29 mouse cellular contexts compared by ENCODE assay signal in genomic region chr9:21588350-21588749, GRCm38 (mm10). TPM values are rescaled to one million over a fixed set of nuclear protein-coding genes. Genes with fewer than 3 reads are reported as not detected.
DNase-seq lines count a peak whose midpoint lies in the region; ATAC-seq and TF ChIP-seq lines count a peak whose summit lies in the region.
"Had no signal": no experiment of that assay in that cellular context is flagged by ENCODE, and none has a peak within 500 bp of the region (broad histone marks: within the 10 kb centered on the region; RNA-seq: fewer than 3 reads in every experiment).

No protein-coding gene starts in this region.

- H3K4me3 ChIP-seq in gastrocnemius, adult 2 months: no peak overlapping the region
- no peak overlapping the region for H3K4me3 ChIP-seq in neural tube, embryonic 13.5 days
- no peak overlapping the region for H3K4me3 ChIP-seq in neural tube, embryonic 15.5 days (replicated peaks)
- H3K4me3 ChIP-seq in myocyte: no peak overlapping the region
- H3K4me3 ChIP-seq: embryonic facial prominence, embryonic 10.5 days; embryonic facial prominence, embryonic 13.5 days; erythroblast, embryonic 14.5 days; forebrain, embryonic 12.5 days; forebrain, embryonic 15.5 days; heart, embryonic 12.5 days; heart, embryonic 15.5 days; hindbrain, embryonic 10.5 days; hindbrain, embryonic 13.5 days had no signal

- H3K79me2 ChIP-seq in myocyte (ENCODE audit: control insufficient read depth, insufficient read depth): peaks cover under 1% of the 10 kb centered on the region

- no peaks in the 10 kb centered on the region for H3K27me3 ChIP-seq in neural tube, embryonic 13.5 days
- no peaks in the 10 kb centered on the region for H3K27me3 ChIP-seq in neural tube, embryonic 15.5 days (replicated peaks)
- no peaks in the 10 kb centered on the region for H3K27me3 ChIP-seq in myocyte (ENCODE audit: control insufficient read depth, insufficient read depth, insufficient read length)
- H3K27me3 ChIP-seq: embryonic facial prominence, embryonic 13.5 days; forebrain, embryonic 12.5 days; forebrain, embryonic 15.5 days; heart, embryonic 12.5 days; heart, embryonic 15.5 days; hindbrain, embryonic 13.5 days had no signal

- intact Hi-C loops in gastrocnemius, adult 2 months (cut with DNase I): no loop called here
- intact Hi-C loops in gastrocnemius, postnatal 14 days (cut with DNase I; ENCODE audit: low total_unique reads): loop anchor here (5.0 kb wide), 1 partner anchor 41 kb away; the partner anchor contains the start of gene Carm1

- H3K9me3 ChIP-seq in neural tube, embryonic 13.5 days: no peaks in the 10 kb centered on the region
- H3K9me3 ChIP-seq in neural tube, embryonic 15.5 days (replicated peaks): no peaks in the 10 kb centered on the region
- H3K9me3 ChIP-seq: embryonic facial prominence, embryonic 10.5 days; embryonic facial prominence, embryonic 13.5 days; forebrain, embryonic 12.5 days; forebrain, embryonic 15.5 days; heart, embryonic 12.5 days; heart, embryonic 15.5 days; hindbrain, embryonic 10.5 days; hindbrain, embryonic 13.5 days had no signal

- ATAC-seq in neural tube, embryonic 13.5 days (ENCODE audit: low read depth): no peak
- ATAC-seq in neural tube, embryonic 15.5 days (ENCODE audit: low FRiP score): no peak
- ATAC-seq: forebrain, embryonic 15.5 days; hindbrain, embryonic 16.5 days had no signal

- TF ChIP-seq POLR2A in myocyte (IDR thresholded peaks at IDR 0.05; ENCODE audit: insufficient read length, low read depth): no peak

- 0 out of 2 replicates have a peak overlapping the region, but pooled peaks have one; percentile 3 for H3K9ac ChIP-seq in neural tube, embryonic 13.5 days
- no peak overlapping the region for H3K9ac ChIP-seq in neural tube, embryonic 15.5 days (replicated peaks)
- H3K9ac ChIP-seq: embryonic facial prominence, embryonic 13.5 days; forebrain, embryonic 12.5 days; forebrain, embryonic 15.5 days; heart, embryonic 12.5 days; heart, embryonic 15.5 days; hindbrain, embryonic 13.5 days had no signal

- no peak overlapping the region for H3K4me2 ChIP-seq in neural tube, embryonic 13.5 days
- no peak overlapping the region for H3K4me2 ChIP-seq in neural tube, embryonic 15.5 days
- no peak overlapping the region for H3K4me2 ChIP-seq in myocyte (ENCODE audit: low read depth)
- H3K4me2 ChIP-seq: embryonic facial prominence, embryonic 13.5 days; forebrain, embryonic 12.5 days; forebrain, embryonic 15.5 days; heart, embryonic 12.5 days; heart, embryonic 15.5 days; hindbrain, embryonic 13.5 days had no signal

- H3K27ac ChIP-seq in gastrocnemius, adult 2 months: no peak overlapping the region; the same call in 1 of the 2 replicates
- H3K27ac ChIP-seq in neural tube, embryonic 13.5 days (replicated peaks): no peak overlapping the region
- no peak overlapping the region for H3K27ac ChIP-seq in neural tube, embryonic 15.5 days (replicated peaks)
- H3K27ac ChIP-seq: embryonic facial prominence, embryonic 10.5 days; embryonic facial prominence, embryonic 13.5 days; forebrain, embryonic 12.5 days; forebrain, embryonic 15.5 days; heart, embryonic 15.5 days; hindbrain, embryonic 10.5 days; hindbrain, embryonic 13.5 days had no signal

- peaks cover 17% of the 10 kb centered on the region for H3K4me1 ChIP-seq in neural tube, embryonic 13.5 days (replicated peaks)
- peaks cover 15% of the 10 kb centered on the region for H3K4me1 ChIP-seq in neural tube, embryonic 15.5 days

- no peak overlapping the region for H3ac ChIP-seq in myocyte (ENCODE audit: control insufficient read depth, insufficient read length)

- peaks cover 78% of the 10 kb centered on the region for H3K36me3 ChIP-seq in neural tube, embryonic 13.5 days
- peaks cover 71% of the 10 kb centered on the region for H3K36me3 ChIP-seq in neural tube, embryonic 15.5 days
- H3K36me3 ChIP-seq in myocyte (ENCODE audit: control insufficient read depth, insufficient read depth): peaks cover 31% of the 10 kb centered on the region

- WGBS in neural tube, embryonic 13.5 days: 94% methylated on average over 8 of the region's 8 CpGs
- WGBS in neural tube, embryonic 15.5 days: 93% methylated on average over 8 of the region's 8 CpGs

- DNase-seq in gastrocnemius, adult 2 months: peak; percentile 43
- no peak for DNase-seq in gastrocnemius, postnatal 14 days
- DNase-seq in kidney, postnatal 36 days: peak; percentile 12 to 39
- no peak for DNase-seq in kidney, adult 18-20 months
- DNase-seq in cerebellum, adult 18-20 months: no peak
- DNase-seq: adrenal gland, adult 2 months; adrenal gland, postnatal 14 days; cerebellum, adult 11 months; cerebellum, adult 8-10 months; cerebellum, postnatal 10 days; cerebellum, postnatal 36 days; embryo, embryonic 11 days; gastrocnemius, postnatal 25 days; heart, adult 18-20 months; heart, postnatal 10 days; heart, postnatal 36 days had no signal

- TF ChIP-seq CTCF in gastrocnemius, adult 2 months (IDR thresholded peaks at IDR 0.05): no peak

TF ChIP-seq in myocyte, 11 proteins besides CTCF, POLR2A, EP300 and RAD21:
- TF ChIP-seq SRF (IDR thresholded peaks at IDR 0.05; ENCODE audit: control insufficient read depth, insufficient read length, low read depth) (no peak), MYOG (IDR thresholded peaks at IDR 0.05; ENCODE audit: control insufficient read depth in 1 of 3, insufficient read depth in 1 of 3, insufficient read length in 2 of 3, low read depth in 2 of 3) (peak in 1 of 3 experiments; percentile 13), TCF12 (IDR thresholded peaks at IDR 0.05; ENCODE audit: insufficient read depth, poor library complexity, severe bottlenecking) (no peak), MAX (IDR thresholded peaks at IDR 0.05; ENCODE audit: low read depth) (no peak), E2F4 (IDR thresholded peaks at IDR 0.05; ENCODE audit: insufficient read depth) (no peak), TCF3 (IDR thresholded peaks at IDR 0.05; ENCODE audit: insufficient read length, low read depth) (no peak), CEBPB (IDR thresholded peaks at IDR 0.05; ENCODE audit: insufficient read depth, poor library complexity, severe bottlenecking) (no peak), REST (IDR thresholded peaks at IDR 0.05; ENCODE audit: insufficient read depth, insufficient read length) (no peak), MYOD1 (IDR thresholded peaks at IDR 0.05; ENCODE audit: control insufficient read depth in 1 of 3, insufficient read length in 2 of 3, low read depth in 2 of 3) (no peak), USF1 (IDR thresholded peaks at IDR 0.05; ENCODE audit: low read depth) (no peak), POLR2AphosphoS2 (IDR thresholded peaks at IDR 0.05; ENCODE audit: insufficient read length, low read depth) (peak; percentile 67)

RNA-seq across cellular contexts. Expression of gene Timm29, which starts 4.2 kb away (rescaled TPM):
- 10 to 100 TPM; 44.1 to 48.3 TPM for total RNA-seq in gastrocnemius, adult 2 months (2021)
- total RNA-seq in gastrocnemius, postnatal 14 days (2021): 10 to 100 TPM; 41.4 to 44.5 TPM
- polyA plus RNA-seq in neural tube, embryonic 13.5 days (2015; fragmentation: Nextera tagmentation; extraction: Ambion mirVana): 54.6 and 58.4 TPM in 2 replicates
- 51.1 and 54.4 TPM in 2 replicates for polyA plus RNA-seq in neural tube, embryonic 15.5 days (2015; fragmentation: Nextera tagmentation; extraction: Ambion mirVana)
- 26.3 TPM for polyA plus RNA-seq in myocyte (2012; fragmentation: generic; extraction: Trizol)

RNA-seq across cellular contexts. Expression of gene Yipf2, which starts 4.3 kb away (rescaled TPM):
- 1 to 10 TPM; 5.8 to 6.9 TPM for total RNA-seq in gastrocnemius, adult 2 months (2021)
- total RNA-seq in gastrocnemius, postnatal 14 days (2021): 1 to 10 TPM; 4.6 to 5.8 TPM
- polyA plus RNA-seq in neural tube, embryonic 13.5 days (2015; fragmentation: Nextera tagmentation; extraction: Ambion mirVana): 22.7 and 23.5 TPM in 2 replicates
- 24.5 and 27.0 TPM in 2 replicates for polyA plus RNA-seq in neural tube, embryonic 15.5 days (2015; fragmentation: Nextera tagmentation; extraction: Ambion mirVana)
- polyA plus RNA-seq in myocyte (2012; fragmentation: generic; extraction: Trizol): 13.2 TPM

RNA-seq across cellular contexts. Expression of gene Smarca4, which starts 27.6 kb away (rescaled TPM):
- 10 to 100 TPM; 39.0 to 40.7 TPM for total RNA-seq in gastrocnemius, adult 2 months (2021)
- 10 to 100 TPM; 42.5 to 49.8 TPM for total RNA-seq in gastrocnemius, postnatal 14 days (2021)
- 149 and 160 TPM in 2 replicates for polyA plus RNA-seq in neural tube, embryonic 13.5 days (2015; fragmentation: Nextera tagmentation; extraction: Ambion mirVana)
- 110 and 111 TPM in 2 replicates for polyA plus RNA-seq in neural tube, embryonic 15.5 days (2015; fragmentation: Nextera tagmentation; extraction: Ambion mirVana)
- 68.0 TPM for polyA plus RNA-seq in myocyte (2012; fragmentation: generic; extraction: Trizol)

RNA-seq across cellular contexts. Expression of gene Carm1, which starts 41.7 kb away (rescaled TPM):
- 10 to 100 TPM; 54.6 to 57.2 TPM for total RNA-seq in gastrocnemius, adult 2 months (2021)
- total RNA-seq in gastrocnemius, postnatal 14 days (2021): 10 to 100 TPM; 62.8 to 68.0 TPM
- 43.8 and 45.8 TPM in 2 replicates for polyA plus RNA-seq in neural tube, embryonic 13.5 days (2015; fragmentation: Nextera tagmentation; extraction: Ambion mirVana)
- polyA plus RNA-seq in neural tube, embryonic 15.5 days (2015; fragmentation: Nextera tagmentation; extraction: Ambion mirVana): 33.7 and 36.1 TPM in 2 replicates
- polyA plus RNA-seq in myocyte (2012; fragmentation: generic; extraction: Trizol): 48.1 TPM

Comparison
In these comparisons a context has a peak if more than half of its experiments do, and no peak if none do; other contexts are left out.
1. DNase-seq: peak in gastrocnemius, adult 2 months (single experiment) and kidney, postnatal 36 days (2 of 2); none in gastrocnemius, postnatal 14 days (single experiment), kidney, adult 18-20 months (single experiment) and cerebellum, adult 18-20 months (0 of 2).